7 mouse cellular contexts compared by ENCODE assay signal in genomic region chr4:101647976-101648642, GRCm38 (mm10). TPM values are rescaled to one million over a fixed set of nuclear protein-coding genes. Genes with fewer than 3 reads are reported as not detected.
DNase-seq lines count a peak whose midpoint lies in the region; ATAC-seq and TF ChIP-seq lines count a peak whose summit lies in the region.

No protein-coding gene starts in this region.

- H3K9me3 ChIP-seq in forebrain, embryonic 11.5 days (ENCODE audit: control insufficient read depth, low read length), result no peaks in the 10 kb centered on the region
- no peaks in the 10 kb centered on the region for H3K9me3 ChIP-seq in kidney, postnatal 0 days (replicated peaks; ENCODE audit: low read length)
- H3K9me3 ChIP-seq in midbrain, embryonic 12.5 days, result no peaks in the 10 kb centered on the region

- no peaks in the 10 kb centered on the region; the same call in 1 of the 2 replicates for H3K4me1 ChIP-seq in forebrain, embryonic 11.5 days (replicated peaks; ENCODE audit: control insufficient read depth, insufficient read depth, low read length)
- H3K4me1 ChIP-seq in kidney, postnatal 0 days (replicated peaks; ENCODE audit: insufficient read depth, low read length), result 0 out of 2 replicates have a peak, but pooled peaks cover 10% of the 10 kb centered on the region
- H3K4me1 ChIP-seq in midbrain, embryonic 12.5 days, result peaks cover 11% of the 10 kb centered on the region; the same call in 1 of the 2 replicates

- no peak for TF ChIP-seq CTCF in kidney, postnatal 0 days (IDR thresholded peaks at IDR 0.05; ENCODE audit: low read depth)

- no peak for ATAC-seq in forebrain, embryonic 11.5 days (replicated peaks; ENCODE audit: low FRiP score)
- no peak for ATAC-seq in kidney, postnatal 0 days (replicated peaks; ENCODE audit: low FRiP score, low read depth)
- no peak; the same call in 1 of the 2 replicates for ATAC-seq in midbrain, embryonic 12.5 days (ENCODE audit: low FRiP score, low read depth)

- peak overlapping the region; percentile 84 for H3K27ac ChIP-seq in forebrain, embryonic 11.5 days (ENCODE audit: low read depth, low read length)
- H3K27ac ChIP-seq in kidney, postnatal 0 days, result peak overlapping the region; percentile 96
- H3K27ac ChIP-seq in midbrain, embryonic 12.5 days (replicated peaks), result peak overlapping the region; percentile 89

- WGBS in forebrain, embryonic 11.5 days, result 2% methylated on average over 20 of the region's 20 CpGs
- under 1% methylated on average over 20 of the region's 20 CpGs for WGBS in kidney, postnatal 0 days
- 2% methylated on average over 20 of the region's 20 CpGs for WGBS in midbrain, embryonic 12.5 days

- peak overlapping the region; percentile 80 for H3K4me3 ChIP-seq in forebrain, embryonic 11.5 days (ENCODE audit: low read depth, low read length)
- H3K4me3 ChIP-seq in kidney, postnatal 0 days (replicated peaks; ENCODE audit: low read depth, low read length), result peak overlapping the region; percentile 80
- peak overlapping the region; percentile 64 for H3K4me3 ChIP-seq in midbrain, embryonic 12.5 days

- peak overlapping the region; percentile 96 for H3K9ac ChIP-seq in forebrain, embryonic 11.5 days (ENCODE audit: low read length)
- peak overlapping the region; percentile 91 for H3K9ac ChIP-seq in kidney, postnatal 0 days (ENCODE audit: low read depth, low read length)
- H3K9ac ChIP-seq in midbrain, embryonic 12.5 days (replicated peaks), result peak overlapping the region; percentile 86

- intact Hi-C loops in left cerebral cortex, postnatal 25 days (cut with DNase I), result loop anchor here (10.0 kb wide), 2 partner anchors 263 to 293 kb away; no protein-coding TSS in a partner anchor

- DNase-seq in urinary bladder, postnatal 14 days (ENCODE audit: low spot score), result peak; percentile 13
- DNase-seq in urinary bladder, adult 18-20 months (ENCODE audit: low spot score in 2 of 2), result no peak
- DNase-seq in forebrain, embryonic 11.5 days (ENCODE audit: low spot score), result no peak
- DNase-seq in kidney, postnatal 0 days (ENCODE audit: low spot score), result peak; percentile 60
- no peak for DNase-seq in layer of hippocampus, adult 9-10 months (ENCODE audit: low spot score)
- DNase-seq in left cerebral cortex, postnatal 25 days (ENCODE audit: low spot score in 2 of 2), result no peak

- H3K27me3 ChIP-seq in forebrain, embryonic 11.5 days (ENCODE audit: control insufficient read depth, insufficient read depth, low read length), result no peaks in the 10 kb centered on the region
- H3K27me3 ChIP-seq in kidney, postnatal 0 days (ENCODE audit: insufficient read depth, low read length), result no peaks in the 10 kb centered on the region
- no peaks in the 10 kb centered on the region for H3K27me3 ChIP-seq in midbrain, embryonic 12.5 days

- no peaks in the 10 kb centered on the region for H3K36me3 ChIP-seq in forebrain, embryonic 11.5 days (ENCODE audit: control insufficient read depth, insufficient read depth, low read length)
- H3K36me3 ChIP-seq in kidney, postnatal 0 days (ENCODE audit: insufficient read depth, low read length), result no peaks in the 10 kb centered on the region
- H3K36me3 ChIP-seq in midbrain, embryonic 12.5 days, result no peaks in the 10 kb centered on the region

- peak overlapping the region; percentile 65 for H3K4me2 ChIP-seq in forebrain, embryonic 11.5 days (ENCODE audit: low read depth, low read length, severe bottlenecking)
- peak overlapping the region; percentile 61 for H3K4me2 ChIP-seq in kidney, postnatal 0 days (ENCODE audit: low read length)
- H3K4me2 ChIP-seq in midbrain, embryonic 12.5 days (replicated peaks), result peak overlapping the region; percentile 59

RNA-seq across cellular contexts. Expression of gene Leprot, which starts 0.6 kb away (rescaled TPM):
- 60.2 and 65.6 TPM in 2 replicates for polyA plus RNA-seq in forebrain, embryonic 11.5 days (2014; fragmentation: Nextera tagmentation; extraction: Ambion mirVana)
- 113 and 117 TPM in 2 replicates for polyA plus RNA-seq in kidney, postnatal 0 days (2015; fragmentation: Nextera tagmentation; extraction: Ambion mirVana)
- polyA plus RNA-seq in midbrain, embryonic 12.5 days (2016; fragmentation: Nextera tagmentation; extraction: Ambion mirVana), result 69.9 and 72.2 TPM in 2 replicates
- 10 to 100 TPM; 26.4 to 27.8 TPM for total RNA-seq in left cerebral cortex, postnatal 25 days (2021)

Comparison
In these comparisons a context has a peak if more than half of its experiments do, and no peak if none do; other contexts are left out.
1. DNase-seq: peak in urinary bladder, postnatal 14 days (single experiment) and kidney, postnatal 0 days (single experiment); none in urinary bladder, adult 18-20 months (0 of 2), forebrain, embryonic 11.5 days (single experiment), layer of hippocampus, adult 9-10 months (single experiment) and left cerebral cortex, postnatal 25 days (0 of 2).
2. Peak in every context shown above with its lines, with median percentiles within 50 percentile points of each other: H3K27ac ChIP-seq, H3K4me2 ChIP-seq, H3K4me3 ChIP-seq and H3K9ac ChIP-seq.